Mouse (Mus musculus): ENCODE data around the gene Crocc2. TPM values are rescaled to one million over a fixed set of nuclear protein-coding genes. Genes with fewer than 3 reads are reported as not detected.
A peak's percentile ranks its signal among the peaks of the same experiment; 100 is the strongest.

Gene Crocc2
- polyA plus RNA-seq, 2 experiments: 0.17 to 0.39 TPM

- ATAC-seq (ENCODE audit: low FRiP score, low read depth) (no peak), DNase-seq (ENCODE audit: low spot score) (no peak)
- Histone ChIP-seq H3K4me1 (ENCODE audit: control insufficient read depth, insufficient read depth, low read length) (peaks cover 73% of the 10 kb centered on the region), H3K27ac (replicated peaks; ENCODE audit: low read depth, low read length) (peak overlapping the region; percentile 70; the same call in 1 of the 2 replicates), H3K27me3 (ENCODE audit: control insufficient read depth, insufficient read depth, low read length) (no peaks in the 10 kb centered on the region), H3K9me3 (ENCODE audit: control insufficient read depth, low read length) (no peaks in the 10 kb centered on the region), H3K4me3 (replicated peaks; ENCODE audit: low read length) (no peak overlapping the region), H3K9ac (ENCODE audit: low read depth, low read length, severe bottlenecking) (no peak overlapping the region), H3K36me3 (ENCODE audit: control insufficient read depth, insufficient read depth, low read length) (no peaks in the 10 kb centered on the region), H3K4me2 (replicated peaks; ENCODE audit: low read depth, low read length, severe bottlenecking) (no peak overlapping the region)
- TF ChIP-seq POLR2A (IDR thresholded peaks at IDR 0.05; ENCODE audit: borderline replicate concordance, extremely low read depth, insufficient read depth, insufficient read length): no peak
- 49% methylated on average over 5 of the region's 5 CpGs for WGBS
Observed at GRCm38 (mm10) chr1:93214612-93215011, 46.1 kb downstream of the Crocc2 start.

- ATAC-seq (ENCODE audit: low FRiP score, low read depth) (no peak), DNase-seq (ENCODE audit: low spot score) (peak; percentile 29)
- no peaks in the 10 kb centered on the region for H3K36me3 ChIP-seq (ENCODE audit: control insufficient read depth, insufficient read depth, low read length)
- no peak overlapping the region for H3K4me2 ChIP-seq (replicated peaks; ENCODE audit: low read depth, low read length, severe bottlenecking)
- no peaks in the 10 kb centered on the region for H3K9me3 ChIP-seq (ENCODE audit: control insufficient read depth, low read length)
- no peak overlapping the region for H3K9ac ChIP-seq (ENCODE audit: low read depth, low read length, severe bottlenecking)
- H3K27me3 ChIP-seq (ENCODE audit: control insufficient read depth, insufficient read depth, low read length): no peaks in the 10 kb centered on the region
- 53% methylated on average over 9 of the region's 9 CpGs for WGBS
- TF ChIP-seq POLR2A (IDR thresholded peaks at IDR 0.05; ENCODE audit: borderline replicate concordance, extremely low read depth, insufficient read depth, insufficient read length): no peak
- H3K4me3 ChIP-seq (replicated peaks; ENCODE audit: low read length): no peak overlapping the region
- H3K27ac ChIP-seq (replicated peaks; ENCODE audit: low read depth, low read length): peak overlapping the region; percentile 14; the same call in 1 of the 2 replicates
- H3K4me1 ChIP-seq (ENCODE audit: control insufficient read depth, insufficient read depth, low read length): peaks cover 64% of the 10 kb centered on the region
Observed at GRCm38 (mm10) chr1:93216839-93217497, 48.4 kb downstream of the Crocc2 start.

GRCm38 (mm10) chr1:93217530-93217929, 49.0 kb downstream of the Crocc2 start:
- no peak for DNase-seq (ENCODE audit: low spot score)
- 0 out of 2 replicates have a peak overlapping the region, but pooled peaks have one; percentile 26 for H3K27ac ChIP-seq (replicated peaks; ENCODE audit: low read depth, low read length)
- no peaks in the 10 kb centered on the region for H3K36me3 ChIP-seq (ENCODE audit: control insufficient read depth, insufficient read depth, low read length)
- H3K4me1 ChIP-seq (ENCODE audit: control insufficient read depth, insufficient read depth, low read length): peaks cover 62% of the 10 kb centered on the region
- no peak overlapping the region for H3K4me2 ChIP-seq (replicated peaks; ENCODE audit: low read depth, low read length, severe bottlenecking)
- H3K9me3 ChIP-seq (ENCODE audit: control insufficient read depth, low read length): no peaks in the 10 kb centered on the region
- TF ChIP-seq POLR2A (IDR thresholded peaks at IDR 0.05; ENCODE audit: borderline replicate concordance, extremely low read depth, insufficient read depth, insufficient read length): no peak
- no peak overlapping the region for H3K9ac ChIP-seq (ENCODE audit: low read depth, low read length, severe bottlenecking)
- H3K27me3 ChIP-seq (ENCODE audit: control insufficient read depth, insufficient read depth, low read length): no peaks in the 10 kb centered on the region
- WGBS: 33% methylated on average over 7 of the region's 7 CpGs
- H3K4me3 ChIP-seq (replicated peaks; ENCODE audit: low read length): no peak overlapping the region
- no peak for ATAC-seq (ENCODE audit: low FRiP score, low read depth)

- no peak for TF ChIP-seq POLR2A (IDR thresholded peaks at IDR 0.05; ENCODE audit: borderline replicate concordance, extremely low read depth, insufficient read depth, insufficient read length)
- no peak for DNase-seq (ENCODE audit: low spot score)
- H3K4me2 ChIP-seq (replicated peaks; ENCODE audit: low read depth, low read length, severe bottlenecking): no peak overlapping the region
- no peaks in the 10 kb centered on the region for H3K27me3 ChIP-seq (ENCODE audit: control insufficient read depth, insufficient read depth, low read length)
- ATAC-seq (ENCODE audit: low FRiP score, low read depth): 0 out of 2 replicates have a peak, but pooled peaks have one; percentile 41
- H3K4me1 ChIP-seq (ENCODE audit: control insufficient read depth, insufficient read depth, low read length): peaks cover 68% of the 10 kb centered on the region
- H3K9ac ChIP-seq (ENCODE audit: low read depth, low read length, severe bottlenecking): no peak overlapping the region
- H3K36me3 ChIP-seq (ENCODE audit: control insufficient read depth, insufficient read depth, low read length): no peaks in the 10 kb centered on the region
- 28% methylated on average over 7 of the region's 7 CpGs for WGBS
- no peak overlapping the region for H3K4me3 ChIP-seq (replicated peaks; ENCODE audit: low read length)
- H3K9me3 ChIP-seq (ENCODE audit: control insufficient read depth, low read length): no peaks in the 10 kb centered on the region
- H3K27ac ChIP-seq (replicated peaks; ENCODE audit: low read depth, low read length): peak overlapping the region; percentile 65
Observed at GRCm38 (mm10) chr1:93220776-93221175, 52.3 kb downstream of the Crocc2 start.

GRCm38 (mm10) chr1:93223972-93224371, 55.4 kb downstream of the Crocc2 start:
- no peak overlapping the region for H3K4me3 ChIP-seq (replicated peaks; ENCODE audit: low read length)
- DNase-seq (ENCODE audit: low spot score) (peak; percentile 11), ATAC-seq (ENCODE audit: low FRiP score, low read depth) (no peak)
- H3K36me3 ChIP-seq (ENCODE audit: control insufficient read depth, insufficient read depth, low read length): no peaks in the 10 kb centered on the region
- H3K9ac ChIP-seq (ENCODE audit: low read depth, low read length, severe bottlenecking): no peak overlapping the region
- H3K9me3 ChIP-seq (ENCODE audit: control insufficient read depth, low read length): no peaks in the 10 kb centered on the region
- H3K4me1 ChIP-seq (ENCODE audit: control insufficient read depth, insufficient read depth, low read length): peaks cover 63% of the 10 kb centered on the region
- H3K4me2 ChIP-seq (replicated peaks; ENCODE audit: low read depth, low read length, severe bottlenecking): no peak overlapping the region
- 13% methylated on average over 18 of the region's 18 CpGs for WGBS
- no peak overlapping the region for H3K27ac ChIP-seq (replicated peaks; ENCODE audit: low read depth, low read length)
- H3K27me3 ChIP-seq (ENCODE audit: control insufficient read depth, insufficient read depth, low read length): no peaks in the 10 kb centered on the region
- TF ChIP-seq POLR2A (IDR thresholded peaks at IDR 0.05; ENCODE audit: borderline replicate concordance, extremely low read depth, insufficient read depth, insufficient read length): no peak

Measured in limb, embryonic 14.5 days (tissue).